Mouse (Mus musculus) ES-Bruce4 (cell line): ENCODE results near the gene Rab4a.

Experiments
- CTCF ChIP-seq: IDR thresholded peaks from one replicate; pipeline ENCODE4 v1.8.1; 2011; ENCODE audit warnings: low read depth, low read length
- EP300 ChIP-seq: IDR thresholded peaks from 2 replicates; pipeline ENCODE4 v1.6.1; 2011; ENCODE audit warnings: low read depth, low read length; ENCODE audit not compliant: insufficient read depth
- POLR2A ChIP-seq: IDR thresholded peaks from one replicate; pipeline ENCODE4 v1.8.1; 2011; ENCODE audit warnings: low read length; ENCODE audit not compliant: insufficient read depth

DNA sequence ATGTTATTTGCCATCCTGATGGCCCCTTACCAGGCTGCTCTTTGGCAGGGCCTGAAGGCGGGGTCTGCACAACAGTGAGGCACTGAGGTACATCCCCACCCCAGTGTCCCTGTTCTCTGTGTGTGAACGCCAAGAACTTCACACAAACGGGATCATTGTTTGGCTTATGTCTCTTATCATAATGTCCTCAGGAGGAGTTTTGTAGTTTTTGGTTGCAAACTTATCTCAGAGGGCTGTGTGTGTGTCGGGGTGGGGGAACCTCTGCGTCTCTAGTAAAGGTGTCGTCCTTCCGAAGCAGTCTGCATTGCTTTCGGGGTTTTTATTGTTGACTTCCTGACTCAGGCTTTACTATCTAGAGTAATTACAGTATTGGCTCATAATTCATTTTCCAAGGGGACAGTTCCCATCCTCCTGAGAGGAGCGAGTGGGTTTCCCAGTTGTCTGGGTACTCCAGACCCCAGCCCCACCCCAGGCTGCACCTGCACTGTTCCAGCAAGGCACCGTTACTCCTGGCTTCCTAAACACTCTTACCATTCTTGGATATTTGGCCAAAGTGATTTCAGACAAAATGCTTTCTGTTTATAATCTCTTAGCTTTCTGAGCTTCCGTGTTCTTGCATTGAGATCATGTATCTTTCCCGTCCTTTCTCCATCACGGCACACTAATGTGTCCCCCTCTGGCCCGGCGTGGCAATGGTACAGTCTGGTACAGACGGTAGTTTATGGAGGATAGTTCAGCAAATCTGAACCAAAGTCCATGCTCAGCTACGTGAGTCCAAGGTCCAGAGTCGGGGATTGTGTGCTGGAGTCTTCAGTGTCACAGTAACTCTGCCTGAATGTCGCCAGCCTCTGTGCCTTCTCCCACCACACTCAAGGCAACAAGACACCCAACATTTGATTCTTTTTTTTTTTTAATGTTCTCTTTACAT lies 14.2 kb downstream of the Rab4a start:
- no peak for TF ChIP-seq CTCF
- no peak for TF ChIP-seq POLR2A
- no peak for TF ChIP-seq EP300
